Mouse (Mus musculus): ENCODE results near the gene Ikzf1.

Ikzf1 gene

GRCm38 (mm10) chr11:11805951-11806350 is 121.1 kb downstream of the Ikzf1 start:
- in situ Hi-C loops (cut with MboI, MseI), result no loop called here

GRCm38 (mm10) chr11:11808035-11808819 is 123.4 kb downstream of the Ikzf1 start:
- in situ Hi-C loops (cut with MboI, MseI), result no loop called here

- in situ Hi-C loops (cut with MboI, MseI), result no loop called here
Measured at GRCm38 (mm10) chr11:11808820-11809403, 124.1 kb downstream of the Ikzf1 start, which contains the start of gene Fignl1. Gene Fignl1 (minus strand): TSS chr11:11808962.

GRCm38 (mm10) chr11:11809404-11810175 is 124.8 kb downstream of the Ikzf1 start:
- in situ Hi-C loops (cut with MboI, MseI), result loop anchor here (5.0 to 10.0 kb wide), 4 partner anchors 73 to 745 kb away; no protein-coding TSS in a partner anchor

- in situ Hi-C loops (cut with MboI, MseI), result loop anchor here (5.0 to 10.0 kb wide), 4 partner anchors 70 to 743 kb away; no protein-coding TSS in a partner anchor
Measured at GRCm38 (mm10) chr11:11811906-11812480, 127.2 kb downstream of the Ikzf1 start.

- in situ Hi-C loops (cut with MboI, MseI), result loop anchor here (5.0 to 10.0 kb wide), 3 partner anchors 482 to 742 kb away; no protein-coding TSS in a partner anchor
Measured at GRCm38 (mm10) chr11:11815737-11816136, 130.9 kb downstream of the Ikzf1 start.

GRCm38 (mm10) chr11:11818797-11819196 is 134.0 kb downstream of the Ikzf1 start:
- in situ Hi-C loops (cut with MboI, MseI), result loop anchor here (5.0 to 10.0 kb wide), 3 partner anchors 479 to 739 kb away; no protein-coding TSS in a partner anchor

GRCm38 (mm10) chr11:11819206-11819605 is 134.4 kb downstream of the Ikzf1 start:
- in situ Hi-C loops (cut with MboI, MseI), result loop anchor here (5.0 to 10.0 kb wide), 3 partner anchors 478 to 738 kb away; no protein-coding TSS in a partner anchor

GRCm38 (mm10) chr11:11820251-11820650 is 135.4 kb downstream of the Ikzf1 start:
- in situ Hi-C loops (cut with MboI, MseI), result no loop called here

GRCm38 (mm10) chr11:11820737-11821136 is 135.9 kb downstream of the Ikzf1 start:
- in situ Hi-C loops (cut with MboI, MseI), result no loop called here

- in situ Hi-C loops (cut with MboI, MseI), result no loop called here
Measured at GRCm38 (mm10) chr11:11821387-11821975, 136.7 kb downstream of the Ikzf1 start.
